Mouse (Mus musculus) kidney, adult 2 months (tissue): ENCODE measurements around the gene Eif3i.
A peak's percentile ranks its signal among the peaks of the same experiment; 100 is the strongest.

Source experiments
- CTCF ChIP-seq: fragments of 200-500 bp; conservative IDR thresholded peaks from 2 replicates; pipeline ENCODE4 v1.5.1; 2011; ENCODE audit warnings: low read depth, mild to moderate bottlenecking, control low read depth, low read length, moderate library complexity, mixed read lengths; ENCODE audit not compliant: insufficient read depth, insufficient read length
- POLR2A ChIP-seq: fragments of 200-500 bp; IDR thresholded peaks from one replicate; pipeline ENCODE4 v1.6.1; 2011; ENCODE audit warnings: low read depth, low read length, control low read depth

DNA sequence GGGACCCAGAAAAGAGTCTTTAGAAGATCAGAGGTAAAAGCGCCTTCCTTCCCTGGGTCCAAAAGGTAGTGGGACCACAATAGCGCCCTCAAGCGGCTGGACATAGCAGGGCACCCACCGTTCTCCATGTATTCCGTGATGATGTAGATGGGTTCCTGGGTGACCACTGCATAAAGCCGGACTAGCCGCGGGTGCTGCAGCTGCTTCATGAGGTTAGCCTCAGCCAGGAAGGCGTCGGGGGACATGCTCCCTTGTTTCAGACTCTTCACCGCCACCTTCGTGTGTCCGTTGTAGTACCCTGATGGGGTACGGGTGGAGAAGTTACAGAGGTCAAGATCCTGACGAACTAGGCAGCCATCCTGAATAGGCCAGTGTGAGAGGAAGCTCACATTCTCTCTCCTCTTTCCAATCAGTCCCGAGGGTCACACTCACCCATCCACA, 45.0 kb downstream of the Eif3i start:
- peak; percentile 69 for TF ChIP-seq CTCF
- TF ChIP-seq POLR2A, result no peak
